Mouse (Mus musculus) midbrain, embryonic 16.5 days (tissue): Measurements from ENCODE around the gene 4933424G06Rik. TPM values are rescaled to one million over a fixed set of nuclear protein-coding genes. Genes with fewer than 3 reads are reported as not detected.
A peak's percentile ranks its signal among the peaks of the same experiment; 100 is the strongest.

Experiments used
- ATAC-seq: fragments of 200-750 bp; cut with Nextera tagmentation; 2 replicates; pipeline ENCODE4 v1.8.0; 2017; ENCODE audit warnings: moderate TSS enrichment
- H3K27ac ChIP-seq: fragments of 300-500 bp; sonication (generic); 2 replicates; pipeline ENCODE4 v1.5.1; 2014; ENCODE audit warnings: mild to moderate bottlenecking, low read length, mixed read lengths
- H3K27me3 ChIP-seq: fragments of 300-500 bp; sonication (generic); 2 replicates; pipeline ENCODE4 v1.6.1; 2014; ENCODE audit warnings: low read depth, low read length, mixed read lengths; ENCODE audit not compliant: control insufficient read depth, insufficient read depth
- H3K36me3 ChIP-seq: fragments of 300-500 bp; sonication (generic); 2 replicates; pipeline ENCODE4 v1.6.1; 2014; ENCODE audit warnings: mild to moderate bottlenecking, low read length, moderate library complexity, mixed read lengths; ENCODE audit not compliant: control insufficient read depth, insufficient read depth
- H3K4me1 ChIP-seq: fragments of 300-500 bp; sonication (generic); 2 replicates; pipeline ENCODE4 v1.6.1; 2014; ENCODE audit warnings: mild to moderate bottlenecking, low read length, mixed read lengths; ENCODE audit not compliant: control insufficient read depth, insufficient read depth
- H3K4me2 ChIP-seq: fragments of 300-500 bp; sonication (generic); 2 replicates; pipeline ENCODE4 v1.6.1; 2014; ENCODE audit warnings: mild to moderate bottlenecking, low read length, mixed read lengths
- H3K4me3 ChIP-seq: fragments of 300-500 bp; sonication (generic); 2 replicates; pipeline ENCODE4 v1.5.1; 2014; ENCODE audit warnings: low read depth, mild to moderate bottlenecking, low read length, moderate library complexity, mixed read lengths
- H3K9ac ChIP-seq: fragments of 300-500 bp; sonication (generic); 2 replicates; pipeline ENCODE4 v1.6.1; 2014; ENCODE audit warnings: low read depth, low read length, mixed read lengths
- H3K9me3 ChIP-seq: fragments of 300-500 bp; sonication (generic); replicated peaks from 2 replicates; pipeline ENCODE4 v1.6.1; 2014; ENCODE audit warnings: mild to moderate bottlenecking, low read length, mixed read lengths; ENCODE audit not compliant: control insufficient read depth, poor library complexity, severe bottlenecking
- WGBS: fragments of 180-500 bp; shearing (Covaris S2); extraction: QIAGEN DNeasy Blood & Tissue Kit; methylation state at CpG from one replicate; pipeline ENCODE4 v1.1.7; 2014; 5-methylcytosine and 5-hydroxymethylcytosine counted together
- polyA plus RNA-seq: library from polyadenylated mRNA; unstranded; fragments of >200 nt; fragmentation: Nextera tagmentation; extraction: Ambion mirVana; gene quantifications from 2 replicates; pipeline ENCODE4 v1.2.1, GENCODE M21; 2015

Gene 4933424G06Rik
- polyA plus RNA-seq, 1 experiment from 2014 or later, result 0.75 TPM

GRCm38 (mm10) chr1:36780793-36781192, 70.8 kb downstream of the 4933424G06Rik start:
- Histone ChIP-seq H3K9me3 (no peaks in the 10 kb centered on the region), H3K4me3 (no peak overlapping the region), H3K27me3 (no peaks in the 10 kb centered on the region), H3K27ac (no peak overlapping the region), H3K36me3 (no peaks in the 10 kb centered on the region), H3K4me1 (0 out of 2 replicates have a peak, but pooled peaks cover 4% of the 10 kb centered on the region), H3K4me2 (no peak overlapping the region), H3K9ac (no peak overlapping the region)
- 92% methylated on average over 13 of the region's 13 CpGs for WGBS
- ATAC-seq, result no peak

- Histone ChIP-seq H3K4me2 (no peak overlapping the region), H3K36me3 (no peaks in the 10 kb centered on the region), H3K4me3 (no peak overlapping the region), H3K27me3 (no peaks in the 10 kb centered on the region), H3K9ac (no peak overlapping the region), H3K27ac (no peak overlapping the region), H3K9me3 (no peaks in the 10 kb centered on the region), H3K4me1 (0 out of 2 replicates have a peak, but pooled peaks cover 4% of the 10 kb centered on the region)
- WGBS, result 85% methylated on average over 11 of the region's 11 CpGs
- ATAC-seq, result no peak
These were observed 72.5 kb downstream of the 4933424G06Rik start for GRCm38 (mm10) chr1:36782476-36782875.

- peak overlapping the region; percentile 45 for H3K4me3 ChIP-seq
- ATAC-seq, result peak; percentile 90
- H3K9ac ChIP-seq, result peak overlapping the region; percentile 74
- peak overlapping the region; percentile 83 for H3K27ac ChIP-seq
- WGBS, result 3% methylated on average over 20 of the region's 20 CpGs
- H3K36me3 ChIP-seq, result no peaks in the 10 kb centered on the region
- no peaks in the 10 kb centered on the region for H3K9me3 ChIP-seq
- H3K27me3 ChIP-seq, result no peaks in the 10 kb centered on the region
- H3K4me1 ChIP-seq, result 0 out of 2 replicates have a peak, but pooled peaks cover 4% of the 10 kb centered on the region
- H3K4me2 ChIP-seq, result peak overlapping the region; percentile 83
These were observed 74.6 kb downstream of the 4933424G06Rik start for GRCm38 (mm10) chr1:36784365-36785134.

GRCm38 (mm10) chr1:36785238-36785641, 75.3 kb downstream of the 4933424G06Rik start:
- Histone ChIP-seq H3K36me3 (no peaks in the 10 kb centered on the region), H3K9ac (peak overlapping the region; percentile 74), H3K4me3 (peak overlapping the region; percentile 45), H3K9me3 (no peaks in the 10 kb centered on the region), H3K27ac (peak overlapping the region; percentile 83), H3K27me3 (no peaks in the 10 kb centered on the region), H3K4me1 (0 out of 2 replicates have a peak, but pooled peaks cover 4% of the 10 kb centered on the region), H3K4me2 (peak overlapping the region; percentile 83)
- ATAC-seq, result peak; percentile 83
- WGBS, result 1% methylated on average over 16 of the region's 16 CpGs

- ATAC-seq, result no peak
- no peaks in the 10 kb centered on the region for H3K9me3 ChIP-seq
- H3K36me3 ChIP-seq, result 0 out of 2 replicates have a peak, but pooled peaks cover under 1% of the 10 kb centered on the region
- H3K9ac ChIP-seq, result no peak overlapping the region
- 96% methylated on average over 7 of the region's 7 CpGs for WGBS
- no peak overlapping the region for H3K27ac ChIP-seq
- no peak overlapping the region for H3K4me3 ChIP-seq
- no peak overlapping the region for H3K4me2 ChIP-seq
- 0 out of 2 replicates have a peak, but pooled peaks cover 4% of the 10 kb centered on the region for H3K4me1 ChIP-seq
- no peaks in the 10 kb centered on the region for H3K27me3 ChIP-seq
These were observed 76.4 kb downstream of the 4933424G06Rik start for GRCm38 (mm10) chr1:36786377-36786776.

GRCm38 (mm10) chr1:36789416-36789815, 79.5 kb downstream of the 4933424G06Rik start:
- Histone ChIP-seq H3K27me3 (no peaks in the 10 kb centered on the region), H3K4me3 (no peak overlapping the region), H3K27ac (no peak overlapping the region), H3K36me3 (peaks cover 15% of the 10 kb centered on the region), H3K4me1 (0 out of 2 replicates have a peak, but pooled peaks cover 4% of the 10 kb centered on the region), H3K9ac (no peak overlapping the region), H3K9me3 (no peaks in the 10 kb centered on the region), H3K4me2 (no peak overlapping the region)
- no peak for ATAC-seq
- 85% methylated on average over 8 of the region's 8 CpGs for WGBS

DNA sequence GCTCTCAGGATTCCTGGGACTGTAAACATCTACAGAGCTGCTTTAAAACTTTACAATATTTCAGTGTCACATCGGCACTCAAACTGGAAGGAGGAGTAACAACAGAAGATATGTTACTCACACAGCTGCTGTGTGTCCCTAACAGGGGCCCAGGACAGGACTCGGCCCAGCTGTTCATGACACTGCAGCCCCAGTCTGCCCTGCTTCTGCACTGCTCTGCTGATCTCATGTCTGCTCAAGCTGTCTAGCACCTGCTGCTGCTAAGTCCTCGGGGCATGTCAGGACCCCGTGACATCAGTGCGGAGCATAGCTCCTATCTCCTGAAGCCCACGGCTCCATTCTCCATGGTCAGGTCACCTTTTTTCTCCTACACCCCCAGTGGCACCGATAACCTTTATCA, 86.8 kb downstream of the 4933424G06Rik start:
- WGBS, result 92% methylated on average over 7 of the region's 7 CpGs
- H3K9me3 ChIP-seq, result no peaks in the 10 kb centered on the region
- H3K27me3 ChIP-seq, result no peaks in the 10 kb centered on the region
- H3K9ac ChIP-seq, result no peak overlapping the region
- peaks cover 49% of the 10 kb centered on the region for H3K36me3 ChIP-seq
- no peak overlapping the region for H3K4me3 ChIP-seq
- no peak for ATAC-seq
- H3K27ac ChIP-seq, result no peak overlapping the region
- H3K4me1 ChIP-seq, result no peaks in the 10 kb centered on the region
- no peak overlapping the region for H3K4me2 ChIP-seq

- no peaks in the 10 kb centered on the region for H3K9me3 ChIP-seq
- no peak overlapping the region for H3K4me3 ChIP-seq
- no peaks in the 10 kb centered on the region for H3K4me1 ChIP-seq
- no peak overlapping the region for H3K9ac ChIP-seq
- 81% methylated on average over 10 of the region's 10 CpGs for WGBS
- no peaks in the 10 kb centered on the region for H3K27me3 ChIP-seq
- H3K4me2 ChIP-seq, result no peak overlapping the region
- no peak overlapping the region for H3K27ac ChIP-seq
- ATAC-seq, result no peak
- H3K36me3 ChIP-seq, result peaks cover 48% of the 10 kb centered on the region
These were observed 87.5 kb downstream of the 4933424G06Rik start for GRCm38 (mm10) chr1:36797481-36797880.

- Histone ChIP-seq H3K4me1 (no peaks in the 10 kb centered on the region), H3K4me3 (no peak overlapping the region), H3K9me3 (no peaks in the 10 kb centered on the region), H3K27ac (no peak overlapping the region), H3K27me3 (no peaks in the 10 kb centered on the region), H3K9ac (no peak overlapping the region), H3K4me2 (no peak overlapping the region), H3K36me3 (peaks cover 40% of the 10 kb centered on the region)
- 92% methylated on average over 3 of the region's 3 CpGs for WGBS
- ATAC-seq, result no peak
These were observed 90.5 kb downstream of the 4933424G06Rik start for GRCm38 (mm10) chr1:36800379-36801011.
